Mouse (Mus musculus) testis, adult 2 months (tissue): ENCODE measurements at regions not wholly inside any gene's neighbourhood (a gene's known extent, or its start where the extent isn't known, plus 50 kb on each side); places are given as distances from the start of the nearest gene placed in this dataset.

Source experiments
- CTCF ChIP-seq: fragments of 200-500 bp; IDR thresholded peaks from 2 replicates; pipeline ENCODE4 v1.5.1; 2012; ENCODE audit warnings: low read depth, mild to moderate bottlenecking, inconsistent platforms, low read length, moderate library complexity; ENCODE audit not compliant: control insufficient read depth, insufficient read depth, insufficient replicate concordance
- POLR2A ChIP-seq: fragments of 200-500 bp; IDR thresholded peaks from 2 replicates; pipeline ENCODE4 v1.6.1; 2012; ENCODE audit warnings: low read depth, mild to moderate bottlenecking, inconsistent platforms, low read length, moderate library complexity; ENCODE audit not compliant: control insufficient read depth

DNA sequence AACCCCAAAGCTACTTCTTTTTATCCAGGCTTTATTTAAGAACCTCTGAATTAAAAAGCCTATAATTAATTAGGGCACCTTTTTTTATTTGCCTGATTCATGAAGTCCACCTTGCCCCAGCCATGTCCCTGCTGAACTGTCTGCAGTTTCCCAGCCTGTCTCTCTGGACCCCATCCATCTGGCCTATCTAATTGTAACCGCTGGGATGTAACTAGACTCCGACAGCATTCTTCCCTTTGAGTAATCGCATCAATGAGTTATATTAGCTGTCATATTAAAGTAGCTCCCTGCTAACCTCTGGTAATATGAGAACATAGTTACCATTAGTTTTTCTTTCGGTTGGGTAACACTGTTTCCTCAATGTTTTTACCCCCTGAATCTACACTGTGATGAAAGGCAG is 182.6 kb upstream of the Veph1 start:
- TF ChIP-seq POLR2A (no peak), CTCF (no peak)
